In the genomic region with DNA sequence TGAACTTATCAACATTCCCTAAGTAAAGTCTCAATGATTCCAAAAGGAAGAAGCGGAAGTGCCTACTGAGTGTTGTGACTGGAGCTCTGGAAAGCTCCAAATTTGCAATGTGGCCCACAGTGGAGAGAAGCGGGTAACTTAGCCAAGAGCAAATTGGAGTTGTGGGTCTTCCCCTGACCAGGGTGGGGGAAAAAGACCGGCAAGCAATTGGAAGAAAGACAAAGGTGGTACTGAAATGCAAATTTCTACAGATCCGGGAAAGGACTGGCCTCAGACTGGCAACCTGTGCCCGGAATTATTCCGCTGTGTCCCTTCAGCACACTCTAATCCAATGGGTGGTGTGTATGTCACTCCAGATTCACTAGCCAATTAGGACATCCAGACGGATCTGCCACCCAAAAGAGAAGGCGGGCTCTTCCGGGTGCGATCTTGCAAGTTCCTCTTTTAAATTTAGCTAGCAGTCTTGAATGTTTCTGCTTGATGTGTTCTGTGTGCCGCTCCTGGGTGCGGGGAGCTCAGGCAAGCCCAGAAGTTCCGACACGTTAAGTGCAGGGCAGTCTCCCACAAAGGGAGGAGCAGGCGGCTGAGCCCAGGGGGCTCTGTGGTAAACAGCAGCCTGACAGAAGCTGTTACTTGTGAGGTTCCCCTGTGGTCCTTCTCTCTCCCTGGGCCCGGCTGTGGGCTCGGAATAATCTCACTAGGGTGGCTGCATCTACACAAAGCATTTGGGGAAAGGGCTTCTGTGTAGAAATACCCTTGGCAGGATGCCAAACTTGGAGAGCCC, we compare ENCODE assay signal across 8 mouse cellular contexts. TPM values are rescaled to one million over a fixed set of nuclear protein-coding genes. Genes with fewer than 3 reads are reported as not detected.
DNase-seq lines count a peak whose midpoint lies in the region; ATAC-seq and TF ChIP-seq lines count a peak whose summit lies in the region.

No protein-coding gene starts in this region.

- DNase-seq in cerebellum, adult 11 months = peak; percentile 74
- DNase-seq in heart, postnatal 0 days (ENCODE audit: low spot score) = peak; percentile 93
- DNase-seq in kidney, postnatal 36 days = peak; percentile 84 to 93
- DNase-seq in liver, embryonic 14.5 days (ENCODE audit: low read depth in 3 of 3, low spot score in 3 of 3) = peak; percentile 82 to 85 (median 82)
- peak; percentile 80 for DNase-seq in neural tube, embryonic 11.5 days (ENCODE audit: low spot score)

- H3K9me3 ChIP-seq in ES-Bruce4 (replicated peaks; ENCODE audit: control insufficient read depth, insufficient read depth, low read length, poor library complexity, severe bottlenecking) = no peaks in the 10 kb centered on the region
- no peaks in the 10 kb centered on the region for H3K9me3 ChIP-seq in forebrain, embryonic 13.5 days (replicated peaks)
- H3K9me3 ChIP-seq in heart, postnatal 0 days (replicated peaks; ENCODE audit: control insufficient read depth, low read length) = no peaks in the 10 kb centered on the region
- H3K9me3 ChIP-seq in liver, embryonic 14.5 days (ENCODE audit: control insufficient read depth, low read length) = no peaks in the 10 kb centered on the region
- no peaks in the 10 kb centered on the region for H3K9me3 ChIP-seq in neural tube, embryonic 11.5 days (ENCODE audit: control insufficient read depth, low read length)
- no peaks in the 10 kb centered on the region for H3K9me3 ChIP-seq in stomach, embryonic 16.5 days (replicated peaks; ENCODE audit: control insufficient read depth, low read length)

- WGBS in forebrain, embryonic 13.5 days = 2% methylated on average over 17 of the region's 17 CpGs
- WGBS in heart, postnatal 0 days = 2% methylated on average over 17 of the region's 17 CpGs
- WGBS in liver, embryonic 14.5 days (ENCODE audit: insufficient replicate concordance) = 4% methylated on average over 17 of the region's 17 CpGs
- WGBS in neural tube, embryonic 11.5 days = 3% methylated on average over 17 of the region's 17 CpGs
- 3% methylated on average over 17 of the region's 17 CpGs for WGBS in stomach, embryonic 16.5 days

- no peak for TF ChIP-seq POLR2A in ES-Bruce4 (IDR thresholded peaks at IDR 0.05; ENCODE audit: insufficient read depth, low read length)

- TF ChIP-seq CTCF in ES-Bruce4 (IDR thresholded peaks at IDR 0.05; ENCODE audit: low read depth, low read length) = no peak
- TF ChIP-seq CTCF in heart, postnatal 0 days (IDR thresholded peaks at IDR 0.05; ENCODE audit: low read depth) = no peak
- TF ChIP-seq CTCF in liver, embryonic 14.5 days (IDR thresholded peaks at IDR 0.05; ENCODE audit: low read depth) = no peak

- no peaks in the 10 kb centered on the region for H3K27me3 ChIP-seq in ES-Bruce4 (ENCODE audit: control insufficient read depth, insufficient read depth, low read length, poor library complexity, severe bottlenecking)
- H3K27me3 ChIP-seq in forebrain, embryonic 13.5 days = no peaks in the 10 kb centered on the region
- 0 out of 2 replicates have a peak, but pooled peaks cover 5% of the 10 kb centered on the region for H3K27me3 ChIP-seq in heart, postnatal 0 days (ENCODE audit: control insufficient read depth, insufficient read depth, low read length)
- H3K27me3 ChIP-seq in liver, embryonic 14.5 days (ENCODE audit: control insufficient read depth, insufficient read depth, low read length) = no peaks in the 10 kb centered on the region; the same call in 1 of the 2 replicates
- no peaks in the 10 kb centered on the region for H3K27me3 ChIP-seq in neural tube, embryonic 11.5 days (ENCODE audit: control insufficient read depth, insufficient read depth, low read length)
- H3K27me3 ChIP-seq in stomach, embryonic 16.5 days (ENCODE audit: control insufficient read depth, insufficient read depth, low read length) = no peaks in the 10 kb centered on the region

- peak overlapping the region; percentile 65 for H3K9ac ChIP-seq in ES-Bruce4 (ENCODE audit: low read depth, poor library complexity, severe bottlenecking)
- peak overlapping the region; percentile 78 for H3K9ac ChIP-seq in forebrain, embryonic 13.5 days
- H3K9ac ChIP-seq in heart, postnatal 0 days (replicated peaks; ENCODE audit: low read depth, low read length) = peak overlapping the region; percentile 65
- peak overlapping the region; percentile 84 for H3K9ac ChIP-seq in liver, embryonic 14.5 days (replicated peaks)
- H3K9ac ChIP-seq in neural tube, embryonic 11.5 days (ENCODE audit: low read length) = peak overlapping the region; percentile 83
- peak overlapping the region; percentile 77 for H3K9ac ChIP-seq in stomach, embryonic 16.5 days (ENCODE audit: low read length)

- ATAC-seq in forebrain, embryonic 13.5 days = peak; percentile 100
- ATAC-seq in heart, postnatal 0 days (ENCODE audit: insufficient read depth, low read depth) = peak; percentile 100
- peak; percentile 99 for ATAC-seq in liver, embryonic 14.5 days (ENCODE audit: insufficient read depth)
- peak; percentile 100 for ATAC-seq in neural tube, embryonic 11.5 days (ENCODE audit: insufficient read depth, low FRiP score, low TSS enrichment)
- ATAC-seq in stomach, embryonic 16.5 days (ENCODE audit: insufficient read depth, low FRiP score) = peak; percentile 100

- no peaks in the 10 kb centered on the region for H3K4me1 ChIP-seq in ES-Bruce4 (ENCODE audit: control insufficient read depth, insufficient read depth, low read length)
- peaks cover 12% of the 10 kb centered on the region for H3K4me1 ChIP-seq in forebrain, embryonic 13.5 days
- no peaks in the 10 kb centered on the region for H3K4me1 ChIP-seq in heart, postnatal 0 days (ENCODE audit: control insufficient read depth, insufficient read depth)
- H3K4me1 ChIP-seq in liver, embryonic 14.5 days (replicated peaks; ENCODE audit: control insufficient read depth in 2 of 2, insufficient read depth in 2 of 2, low read length in 1 of 2) = peaks cover 3% of the 10 kb centered on the region in 2 experiments; a peak in 2 of 4 replicates
- H3K4me1 ChIP-seq in neural tube, embryonic 11.5 days (ENCODE audit: control insufficient read depth, insufficient read depth, low read length) = no peaks in the 10 kb centered on the region
- H3K4me1 ChIP-seq in stomach, embryonic 16.5 days (ENCODE audit: control insufficient read depth, insufficient read depth, low read length) = no peaks in the 10 kb centered on the region

- peak overlapping the region; percentile 80 for H3K27ac ChIP-seq in ES-Bruce4 (ENCODE audit: insufficient read depth, low read length)
- peak overlapping the region; percentile 94 for H3K27ac ChIP-seq in forebrain, embryonic 13.5 days
- H3K27ac ChIP-seq in heart, postnatal 0 days (ENCODE audit: low read depth) = peak overlapping the region; percentile 85
- peak overlapping the region; percentile 61 for H3K27ac ChIP-seq in liver, embryonic 14.5 days
- 0 out of 2 replicates have a peak overlapping the region, but pooled peaks have one; percentile 60 for H3K27ac ChIP-seq in neural tube, embryonic 11.5 days (ENCODE audit: low read depth, low read length)
- peak overlapping the region; percentile 80 for H3K27ac ChIP-seq in stomach, embryonic 16.5 days (ENCODE audit: low read length)

- H3K4me3 ChIP-seq in ES-Bruce4 (ENCODE audit: low read depth, low read length) = peak overlapping the region; percentile 87
- peak overlapping the region; percentile 53 for H3K4me3 ChIP-seq in forebrain, embryonic 13.5 days
- H3K4me3 ChIP-seq in heart, postnatal 0 days (ENCODE audit: low read depth, low read length) = peak overlapping the region; percentile 60
- peak overlapping the region; percentile 67 to 70 for H3K4me3 ChIP-seq in liver, embryonic 14.5 days (ENCODE audit: insufficient read depth in 1 of 2, low read depth in 2 of 2, low read length in 2 of 2)
- peak overlapping the region; percentile 50 for H3K4me3 ChIP-seq in neural tube, embryonic 11.5 days (ENCODE audit: low read depth, low read length)
- H3K4me3 ChIP-seq in stomach, embryonic 16.5 days (replicated peaks; ENCODE audit: low read length) = peak overlapping the region; percentile 55

- H3K4me2 ChIP-seq in forebrain, embryonic 13.5 days = peak overlapping the region; percentile 74
- H3K4me2 ChIP-seq in heart, postnatal 0 days (ENCODE audit: low read depth, low read length) = peak overlapping the region; percentile 71
- H3K4me2 ChIP-seq in liver, embryonic 14.5 days (ENCODE audit: low read depth) = peak overlapping the region; percentile 78
- peak overlapping the region; percentile 68 for H3K4me2 ChIP-seq in neural tube, embryonic 11.5 days (ENCODE audit: low read depth)
- peak overlapping the region; percentile 63 for H3K4me2 ChIP-seq in stomach, embryonic 16.5 days (ENCODE audit: low read depth, low read length)

- TF ChIP-seq EP300 in ES-Bruce4 (IDR thresholded peaks at IDR 0.05; ENCODE audit: insufficient read depth, low read depth, low read length) = peak; percentile 33; the same call in 1 of the 2 replicates
- TF ChIP-seq EP300 in heart, postnatal 0 days (IDR thresholded peaks at IDR 0.05; ENCODE audit: low read depth) = no peak
- no peak for TF ChIP-seq EP300 in liver, embryonic 14.5 days (IDR thresholded peaks at IDR 0.05; ENCODE audit: low read depth)

- H3K36me3 ChIP-seq in ES-Bruce4 (ENCODE audit: control insufficient read depth, insufficient read depth, low read length, poor library complexity, severe bottlenecking) = no peaks in the 10 kb centered on the region
- no peaks in the 10 kb centered on the region for H3K36me3 ChIP-seq in forebrain, embryonic 13.5 days (ENCODE audit: poor library complexity, severe bottlenecking)
- H3K36me3 ChIP-seq in heart, postnatal 0 days (replicated peaks; ENCODE audit: control insufficient read depth, insufficient read depth, low read length) = no peaks in the 10 kb centered on the region
- no peaks in the 10 kb centered on the region for H3K36me3 ChIP-seq in liver, embryonic 14.5 days (replicated peaks; ENCODE audit: control insufficient read depth, insufficient read depth, low read depth)
- no peaks in the 10 kb centered on the region for H3K36me3 ChIP-seq in neural tube, embryonic 11.5 days (ENCODE audit: control insufficient read depth, insufficient read depth, low read length)
- H3K36me3 ChIP-seq in stomach, embryonic 16.5 days (ENCODE audit: control insufficient read depth, insufficient read depth, low read length) = no peaks in the 10 kb centered on the region

RNA-seq across cellular contexts. Expression of a gene that starts 25.3 kb away (rescaled TPM):
- polyA plus RNA-seq in ES-Bruce4 (2011; ENCODE audit: insufficient read depth, insufficient read length, low read depth, missing spikeins) = 1.9 and 2.4 TPM in 2 replicates
- 2.0 and 3.4 TPM in 2 replicates for polyA plus RNA-seq in forebrain, embryonic 13.5 days (2015; fragmentation: Nextera tagmentation; extraction: Ambion mirVana)
- 0.27 TPM in 1 of 2 replicates, not detected in the other for total RNA-seq in heart, postnatal 0 days (2014; rRNA removed; ENCODE audit: low replicate concordance)
- 1.6 and 1.9 TPM in 2 replicates for polyA plus RNA-seq in heart, postnatal 0 days (2015; fragmentation: Nextera tagmentation; extraction: Ambion mirVana)
- polyA plus RNA-seq in liver, embryonic 14.5 days (2012; rRNA removed) = 0.23 and 0.57 TPM in 2 replicates
- 0.81 and 0.96 TPM in 2 replicates for polyA plus RNA-seq in liver, embryonic 14.5 days (2014; fragmentation: Nextera tagmentation; extraction: Ambion mirVana)
- polyA plus RNA-seq in neural tube, embryonic 11.5 days (2014; fragmentation: Nextera tagmentation; extraction: Ambion mirVana) = 1.9 and 4.0 TPM in 2 replicates
- polyA plus RNA-seq in stomach, embryonic 16.5 days (2015; fragmentation: Nextera tagmentation; extraction: Ambion mirVana) = 1.8 and 2.3 TPM in 2 replicates

RNA-seq across cellular contexts. Expression of a gene that starts 25.4 kb away (rescaled TPM):
- 137 and 143 TPM in 2 replicates for polyA plus RNA-seq in ES-Bruce4 (2011; ENCODE audit: insufficient read depth, insufficient read length, low read depth, missing spikeins)
- polyA plus RNA-seq in forebrain, embryonic 13.5 days (2015; fragmentation: Nextera tagmentation; extraction: Ambion mirVana) = 55.5 and 69.8 TPM in 2 replicates
- 60.0 and 62.2 TPM in 2 replicates for total RNA-seq in heart, postnatal 0 days (2014; rRNA removed; ENCODE audit: low replicate concordance)
- polyA plus RNA-seq in heart, postnatal 0 days (2015; fragmentation: Nextera tagmentation; extraction: Ambion mirVana) = 33.3 and 36.7 TPM in 2 replicates
- polyA plus RNA-seq in liver, embryonic 14.5 days (2012; rRNA removed) = 18.2 and 27.5 TPM in 2 replicates
- 28.1 and 33.3 TPM in 2 replicates for polyA plus RNA-seq in liver, embryonic 14.5 days (2014; fragmentation: Nextera tagmentation; extraction: Ambion mirVana)
- 100 and 110 TPM in 2 replicates for polyA plus RNA-seq in neural tube, embryonic 11.5 days (2014; fragmentation: Nextera tagmentation; extraction: Ambion mirVana)
- 48.1 and 50.8 TPM in 2 replicates for polyA plus RNA-seq in stomach, embryonic 16.5 days (2015; fragmentation: Nextera tagmentation; extraction: Ambion mirVana)

RNA-seq across cellular contexts. Expression of a gene that starts 39.5 kb away (rescaled TPM):
- 9.1 and 10.2 TPM in 2 replicates for polyA plus RNA-seq in ES-Bruce4 (2011; ENCODE audit: insufficient read depth, insufficient read length, low read depth, missing spikeins)
- polyA plus RNA-seq in forebrain, embryonic 13.5 days (2015; fragmentation: Nextera tagmentation; extraction: Ambion mirVana) = 19.6 and 19.9 TPM in 2 replicates
- 9.4 and 13.6 TPM in 2 replicates for total RNA-seq in heart, postnatal 0 days (2014; rRNA removed; ENCODE audit: low replicate concordance)
- polyA plus RNA-seq in heart, postnatal 0 days (2015; fragmentation: Nextera tagmentation; extraction: Ambion mirVana) = 9.8 and 10.2 TPM in 2 replicates
- 7.3 and 8.0 TPM in 2 replicates for polyA plus RNA-seq in liver, embryonic 14.5 days (2012; rRNA removed)
- 17.7 and 19.9 TPM in 2 replicates for polyA plus RNA-seq in liver, embryonic 14.5 days (2014; fragmentation: Nextera tagmentation; extraction: Ambion mirVana)
- 15.6 and 15.7 TPM in 2 replicates for polyA plus RNA-seq in neural tube, embryonic 11.5 days (2014; fragmentation: Nextera tagmentation; extraction: Ambion mirVana)
- 28.0 and 29.7 TPM in 2 replicates for polyA plus RNA-seq in stomach, embryonic 16.5 days (2015; fragmentation: Nextera tagmentation; extraction: Ambion mirVana)

RNA-seq across cellular contexts. Expression of a gene that starts 49.0 kb away (rescaled TPM):
- polyA plus RNA-seq in ES-Bruce4 (2011; ENCODE audit: insufficient read depth, insufficient read length, low read depth, missing spikeins) = 90.3 and 97.1 TPM in 2 replicates
- polyA plus RNA-seq in forebrain, embryonic 13.5 days (2015; fragmentation: Nextera tagmentation; extraction: Ambion mirVana) = 74.9 and 77.1 TPM in 2 replicates
- 17.0 and 33.4 TPM in 2 replicates for total RNA-seq in heart, postnatal 0 days (2014; rRNA removed; ENCODE audit: low replicate concordance)
- 14.7 and 15.6 TPM in 2 replicates for polyA plus RNA-seq in heart, postnatal 0 days (2015; fragmentation: Nextera tagmentation; extraction: Ambion mirVana)
- polyA plus RNA-seq in liver, embryonic 14.5 days (2012; rRNA removed) = 19.7 and 33.9 TPM in 2 replicates
- 58.4 and 65.2 TPM in 2 replicates for polyA plus RNA-seq in liver, embryonic 14.5 days (2014; fragmentation: Nextera tagmentation; extraction: Ambion mirVana)
- polyA plus RNA-seq in neural tube, embryonic 11.5 days (2014; fragmentation: Nextera tagmentation; extraction: Ambion mirVana) = 96.7 and 103 TPM in 2 replicates
- 66.1 and 71.3 TPM in 2 replicates for polyA plus RNA-seq in stomach, embryonic 16.5 days (2015; fragmentation: Nextera tagmentation; extraction: Ambion mirVana)

Comparison
In these comparisons a context has a peak if more than half of its experiments do, and no peak if none do; other contexts are left out.
1. Peak in every context shown above with its lines: DNase-seq, ATAC-seq, H3K4me3 ChIP-seq and H3K27ac ChIP-seq.